ENCODE assay signal across 14 mouse cellular contexts in genomic region chr2:72672908-72673901, GRCm38 (mm10).
DNase-seq lines count a peak whose midpoint lies in the region; ATAC-seq and TF ChIP-seq lines count a peak whose summit lies in the region.
"Had no signal": no experiment of that assay in that cellular context is flagged by ENCODE, and none has a peak within 500 bp of the region (broad histone marks: within the 10 kb centered on the region; RNA-seq: fewer than 3 reads in every experiment).

No protein-coding gene starts in this region.

- peaks cover 23% of the 10 kb centered on the region for H3K4me1 ChIP-seq in forebrain, embryonic 12.5 days
- 0 out of 2 replicates have a peak, but pooled peaks cover 4% of the 10 kb centered on the region for H3K4me1 ChIP-seq in forebrain, embryonic 11.5 days (replicated peaks; ENCODE audit: control insufficient read depth, insufficient read depth, low read length)
- H3K4me1 ChIP-seq in lung, embryonic 14.5 days (ENCODE audit: insufficient read depth): 0 out of 2 replicates have a peak, but pooled peaks cover 5% of the 10 kb centered on the region

- 0 out of 2 replicates have a peak, but pooled peaks have one; percentile 11 for ATAC-seq in forebrain, embryonic 12.5 days (ENCODE audit: low FRiP score)
- ATAC-seq in forebrain, embryonic 11.5 days (replicated peaks; ENCODE audit: low FRiP score): no peak; the same call in 1 of the 2 replicates
- ATAC-seq in lung, embryonic 14.5 days (ENCODE audit: insufficient read depth): peak; percentile 38
- ATAC-seq: Patski had no signal

- H3K36me3 ChIP-seq in forebrain, embryonic 12.5 days (replicated peaks): no peaks in the 10 kb centered on the region
- H3K36me3 ChIP-seq in forebrain, embryonic 11.5 days (ENCODE audit: control insufficient read depth, insufficient read depth, low read length): no peaks in the 10 kb centered on the region
- H3K36me3 ChIP-seq in lung, embryonic 14.5 days (ENCODE audit: insufficient read depth): no peaks in the 10 kb centered on the region
- H3K36me3 ChIP-seq in myocyte (ENCODE audit: control insufficient read depth, insufficient read depth): no peaks in the 10 kb centered on the region
- H3K36me3 ChIP-seq: heart, embryonic 15.5 days; limb, embryonic 15.5 days had no signal

- no peak overlapping the region for H3K27ac ChIP-seq in forebrain, embryonic 12.5 days
- H3K27ac ChIP-seq in forebrain, embryonic 11.5 days (ENCODE audit: low read depth, low read length): no peak overlapping the region
- peak overlapping the region; percentile 5; the same call in 1 of the 2 replicates for H3K27ac ChIP-seq in lung, embryonic 14.5 days (ENCODE audit: low read depth)
- H3K27ac ChIP-seq: heart, embryonic 15.5 days; limb, embryonic 15.5 days had no signal

- TF ChIP-seq POLR2A in myocyte (IDR thresholded peaks at IDR 0.05; ENCODE audit: insufficient read length, low read depth): no peak

- H3K4me2 ChIP-seq in forebrain, embryonic 12.5 days: no peak overlapping the region
- H3K4me2 ChIP-seq in forebrain, embryonic 11.5 days (ENCODE audit: low read depth, low read length, severe bottlenecking): no peak overlapping the region
- no peak overlapping the region for H3K4me2 ChIP-seq in lung, embryonic 14.5 days
- H3K4me2 ChIP-seq in myocyte (ENCODE audit: low read depth): peak overlapping the region; percentile 31
- H3K4me2 ChIP-seq: limb, embryonic 15.5 days had no signal

- DNase-seq in forebrain, embryonic 11.5 days (ENCODE audit: low spot score): no peak
- DNase-seq in lung, embryonic 14.5 days: peak; percentile 36
- no peak for DNase-seq in lung, postnatal 25 days (ENCODE audit: low spot score)
- peak; percentile 51 for DNase-seq in embryo, embryonic 11 days
- DNase-seq in left cerebral cortex, adult 11 months (ENCODE audit: low spot score): no peak
- DNase-seq in layer of hippocampus, adult 8-10 months (ENCODE audit: low spot score in 2 of 2): no peak
- DNase-seq: B cell, adult 2 months; cerebellum, postnatal 25 days; kidney, adult 9 months had no signal

- peaks cover 9% of the 10 kb centered on the region; the same call in 1 of the 2 replicates for H3K27me3 ChIP-seq in forebrain, embryonic 12.5 days
- no peaks in the 10 kb centered on the region for H3K27me3 ChIP-seq in forebrain, embryonic 11.5 days (ENCODE audit: control insufficient read depth, insufficient read depth, low read length)
- no peaks in the 10 kb centered on the region for H3K27me3 ChIP-seq in lung, embryonic 14.5 days (ENCODE audit: insufficient read depth, low read length)
- H3K27me3 ChIP-seq in myocyte (ENCODE audit: control insufficient read depth, insufficient read depth, insufficient read length): no peaks in the 10 kb centered on the region
- H3K27me3 ChIP-seq: limb, embryonic 15.5 days; Patski had no signal

- TF ChIP-seq CTCF in lung, embryonic 14.5 days (IDR thresholded peaks at IDR 0.05; ENCODE audit: low read depth): no peak

- no peak overlapping the region for H3K4me3 ChIP-seq in forebrain, embryonic 12.5 days (replicated peaks)
- H3K4me3 ChIP-seq in forebrain, embryonic 11.5 days (ENCODE audit: low read depth, low read length): no peak overlapping the region
- H3K4me3 ChIP-seq in lung, embryonic 14.5 days (ENCODE audit: low read depth, low read length): no peak overlapping the region
- no peak overlapping the region for H3K4me3 ChIP-seq in myocyte
- H3K4me3 ChIP-seq: heart, embryonic 15.5 days; limb, embryonic 15.5 days had no signal

- H3K79me2 ChIP-seq in myocyte (ENCODE audit: control insufficient read depth, insufficient read depth): no peaks in the 10 kb centered on the region

- H3ac ChIP-seq in myocyte (ENCODE audit: control insufficient read depth, insufficient read length): no peak overlapping the region

- 19% methylated on average over 13 of the region's 13 CpGs for WGBS in forebrain, embryonic 12.5 days
- 30% methylated on average over 13 of the region's 13 CpGs for WGBS in forebrain, embryonic 11.5 days
- WGBS in lung, embryonic 14.5 days: 41% methylated on average over 13 of the region's 13 CpGs

- no peaks in the 10 kb centered on the region for H3K9me3 ChIP-seq in forebrain, embryonic 12.5 days
- H3K9me3 ChIP-seq in forebrain, embryonic 11.5 days (ENCODE audit: control insufficient read depth, low read length): no peaks in the 10 kb centered on the region
- H3K9me3 ChIP-seq in lung, embryonic 14.5 days (ENCODE audit: low read depth, low read length): no peaks in the 10 kb centered on the region
- H3K9me3 ChIP-seq: heart, embryonic 15.5 days; limb, embryonic 15.5 days had no signal

- no peak overlapping the region for H3K9ac ChIP-seq in forebrain, embryonic 12.5 days
- no peak overlapping the region for H3K9ac ChIP-seq in forebrain, embryonic 11.5 days (ENCODE audit: low read length)
- no peak overlapping the region for H3K9ac ChIP-seq in lung, embryonic 14.5 days
- H3K9ac ChIP-seq: heart, embryonic 15.5 days; limb, embryonic 15.5 days had no signal

TF ChIP-seq in myocyte, 11 proteins besides CTCF, POLR2A, EP300 and RAD21:
- no peak for TF ChIP-seq E2F4 (IDR thresholded peaks at IDR 0.05; ENCODE audit: insufficient read depth)
- no peak for TF ChIP-seq TCF3 (IDR thresholded peaks at IDR 0.05; ENCODE audit: insufficient read length, low read depth)
- TF ChIP-seq MYOG (IDR thresholded peaks at IDR 0.05; ENCODE audit: control insufficient read depth in 1 of 3, insufficient read depth in 1 of 3, insufficient read length in 2 of 3, low read depth in 2 of 3): no peak

Comparison
In these comparisons a context has a peak if more than half of its experiments do, and no peak if none do; other contexts are left out.
1. DNase-seq: peak in lung, embryonic 14.5 days (single experiment) and embryo, embryonic 11 days (single experiment); none in forebrain, embryonic 11.5 days (single experiment), lung, postnatal 25 days (single experiment), left cerebral cortex, adult 11 months (single experiment) and layer of hippocampus, adult 8-10 months (0 of 2).